Mouse (Mus musculus): ENCODE measurements at regions not wholly inside any gene's neighbourhood (a gene's known extent, or its start where the extent isn't known, plus 50 kb on each side); places are given as distances from the start of the nearest gene placed in this dataset.

GRCm38 (mm10) chr1:92383749-92384148 is 89.9 kb downstream of the Ndufa10 start:
- DNase-seq (ENCODE audit: low read depth, low spot score): no peak
- TF ChIP-seq MXI1 (IDR thresholded peaks at IDR 0.05; ENCODE audit: low read depth, low read length): no peak
- no peak for TF ChIP-seq CHD1 (IDR thresholded peaks at IDR 0.05; ENCODE audit: low read depth, low read length)
- no peak for TF ChIP-seq KAT2A (conservative IDR thresholded peaks at IDR 0.05; ENCODE audit: low read depth, low read length)
- no peak for TF ChIP-seq E2F4 (IDR thresholded peaks at IDR 0.05; ENCODE audit: borderline replicate concordance, low read depth, low read length)
- TF ChIP-seq MAX (IDR thresholded peaks at IDR 0.05; ENCODE audit: low read length): no peak
- TF ChIP-seq MEF2A (IDR thresholded peaks at IDR 0.05; ENCODE audit: extremely low read depth, insufficient replicate concordance, low read depth, low read length, poor library complexity, severe bottlenecking): no peak
- no peak for TF ChIP-seq JUND (IDR thresholded peaks at IDR 0.05; ENCODE audit: low read depth, low read length)
- TF ChIP-seq CTCF (IDR thresholded peaks at IDR 0.05 in 2 of 3, conservative IDR thresholded peaks at IDR 0.05 in 1 of 3; ENCODE audit: control insufficient read depth in 1 of 3, insufficient read depth in 1 of 3, low read depth in 2 of 3, low read length in 3 of 3, poor library complexity in 1 of 3, severe bottlenecking in 1 of 3): no peak
- TF ChIP-seq TAL1 (IDR thresholded peaks at IDR 0.05; ENCODE audit: low read length): no peak
- no peak for TF ChIP-seq RAD21 (IDR thresholded peaks at IDR 0.05; ENCODE audit: low read depth, low read length)
- TF ChIP-seq USF2 (IDR thresholded peaks at IDR 0.05; ENCODE audit: borderline replicate concordance in 1 of 2, insufficient read depth in 1 of 2, low read depth in 1 of 2, low read length in 2 of 2): no peak
- no peak for TF ChIP-seq ETS1 (IDR thresholded peaks at IDR 0.05; ENCODE audit: low read depth, low read length)
- TF ChIP-seq HCFC1 (IDR thresholded peaks at IDR 0.05; ENCODE audit: low read depth, low read length): no peak
- no peak for TF ChIP-seq TBP (IDR thresholded peaks at IDR 0.05; ENCODE audit: low read depth, low read length)
- no peak for TF ChIP-seq MYB (IDR thresholded peaks at IDR 0.05; ENCODE audit: low read depth, low read length)
- TF ChIP-seq TCF12 (IDR thresholded peaks at IDR 0.05; ENCODE audit: low read depth, low read length): no peak
- TF ChIP-seq BHLHE40 (IDR thresholded peaks at IDR 0.05; ENCODE audit: borderline replicate concordance, low read depth, low read length): no peak
- no peak for TF ChIP-seq ELF1 (IDR thresholded peaks at IDR 0.05; ENCODE audit: low read depth, low read length)
- Histone ChIP-seq H3K4me3 (ENCODE audit: control insufficient read depth in 1 of 2, insufficient read depth in 1 of 2, low read depth in 2 of 2, low read length in 2 of 2) (no peak overlapping the region), H3K79me2 (ENCODE audit: control insufficient read depth, insufficient read depth, low read length, poor library complexity) (no peaks in the 10 kb centered on the region), H3K27me3 (ENCODE audit: control insufficient read depth in 1 of 2, insufficient read depth in 2 of 2, low read length in 2 of 2) (no peaks in the 10 kb centered on the region), H3K9me3 (replicated peaks; ENCODE audit: insufficient read depth, low read length) (no peaks in the 10 kb centered on the region), H3K9ac (ENCODE audit: control insufficient read depth, low read depth, low read length, poor library complexity, severe bottlenecking) (no peak overlapping the region), H3K4me1 (ENCODE audit: control insufficient read depth in 1 of 2, insufficient read depth in 2 of 2, low read length in 2 of 2) (no peaks in the 10 kb centered on the region), H3K36me3 (ENCODE audit: control insufficient read depth in 1 of 2, insufficient read depth in 2 of 2, low read length in 2 of 2) (no peaks in the 10 kb centered on the region), H3K27ac (ENCODE audit: control insufficient read depth, low read depth, low read length) (no peak overlapping the region)

GRCm38 (mm10) chr1:92379510-92379886 is 94.2 kb downstream of the Ndufa10 start:
- H3K4me1 ChIP-seq (ENCODE audit: control insufficient read depth in 1 of 2, insufficient read depth in 2 of 2, low read length in 2 of 2): no peaks in the 10 kb centered on the region
- TF ChIP-seq MEF2A (IDR thresholded peaks at IDR 0.05; ENCODE audit: extremely low read depth, insufficient replicate concordance, low read depth, low read length, poor library complexity, severe bottlenecking): no peak
- no peak for TF ChIP-seq BHLHE40 (IDR thresholded peaks at IDR 0.05; ENCODE audit: borderline replicate concordance, low read depth, low read length)
- no peak for TF ChIP-seq RAD21 (IDR thresholded peaks at IDR 0.05; ENCODE audit: low read depth, low read length)
- no peak for TF ChIP-seq USF1 (IDR thresholded peaks at IDR 0.05; ENCODE audit: low read depth, low read length)
- TF ChIP-seq CHD2 (IDR thresholded peaks at IDR 0.05; ENCODE audit: low read length): no peak
- no peak for TF ChIP-seq EP300 (IDR thresholded peaks at IDR 0.05; ENCODE audit: low read depth in 1 of 2, low read length in 2 of 2)
- TF ChIP-seq SMC3 (IDR thresholded peaks at IDR 0.05; ENCODE audit: low read depth, low read length): no peak
- TF ChIP-seq USF2 (IDR thresholded peaks at IDR 0.05; ENCODE audit: borderline replicate concordance in 1 of 2, insufficient read depth in 1 of 2, low read depth in 1 of 2, low read length in 2 of 2): no peak
- no peak for TF ChIP-seq CHD1 (IDR thresholded peaks at IDR 0.05; ENCODE audit: low read depth, low read length)
- TF ChIP-seq KAT2A (conservative IDR thresholded peaks at IDR 0.05; ENCODE audit: low read depth, low read length): no peak
- TF ChIP-seq POLR2A (IDR thresholded peaks at IDR 0.05; ENCODE audit: control insufficient read depth in 1 of 2, insufficient read depth in 1 of 2, low read depth in 1 of 2, low read length in 2 of 2, poor library complexity in 1 of 2): no peak
- no peak for TF ChIP-seq MAX (IDR thresholded peaks at IDR 0.05; ENCODE audit: low read length)
- TF ChIP-seq GABPA (IDR thresholded peaks at IDR 0.05; ENCODE audit: low read depth, low read length): no peak
- no peak for TF ChIP-seq GATA1 (IDR thresholded peaks at IDR 0.05; ENCODE audit: low read depth, low read length)
- no peak for TF ChIP-seq ZNF384 (IDR thresholded peaks at IDR 0.05; ENCODE audit: low read depth, low read length)
- TF ChIP-seq TBP (IDR thresholded peaks at IDR 0.05; ENCODE audit: low read depth, low read length): no peak
- no peak for TF ChIP-seq CTCF (IDR thresholded peaks at IDR 0.05 in 2 of 3, conservative IDR thresholded peaks at IDR 0.05 in 1 of 3; ENCODE audit: control insufficient read depth in 1 of 3, insufficient read depth in 1 of 3, low read depth in 2 of 3, low read length in 3 of 3, poor library complexity in 1 of 3, severe bottlenecking in 1 of 3)
- no peak for TF ChIP-seq MYB (IDR thresholded peaks at IDR 0.05; ENCODE audit: low read depth, low read length)
- TF ChIP-seq MYC (IDR thresholded peaks at IDR 0.05; ENCODE audit: low read depth, low read length): no peak
- TF ChIP-seq TCF12 (IDR thresholded peaks at IDR 0.05; ENCODE audit: low read depth, low read length): no peak
- H3K36me3 ChIP-seq (ENCODE audit: control insufficient read depth in 1 of 2, insufficient read depth in 2 of 2, low read length in 2 of 2): no peaks in the 10 kb centered on the region
- DNase-seq (ENCODE audit: low read depth, low spot score): no peak
- no peaks in the 10 kb centered on the region for H3K27me3 ChIP-seq (ENCODE audit: control insufficient read depth in 1 of 2, insufficient read depth in 2 of 2, low read length in 2 of 2)
- H3K27ac ChIP-seq (ENCODE audit: control insufficient read depth, low read depth, low read length): no peak overlapping the region
- H3K9ac ChIP-seq (ENCODE audit: control insufficient read depth, low read depth, low read length, poor library complexity, severe bottlenecking): no peak overlapping the region
- H3K9me3 ChIP-seq (replicated peaks; ENCODE audit: insufficient read depth, low read length): no peaks in the 10 kb centered on the region
- H3K79me2 ChIP-seq (ENCODE audit: control insufficient read depth, insufficient read depth, low read length, poor library complexity): no peaks in the 10 kb centered on the region
- no peak overlapping the region for H3K4me3 ChIP-seq (ENCODE audit: control insufficient read depth in 1 of 2, insufficient read depth in 1 of 2, low read depth in 2 of 2, low read length in 2 of 2)
